Mouse (Mus musculus): ENCODE results near the gene Nadsyn1. TPM values are rescaled to one million over a fixed set of nuclear protein-coding genes. Genes with fewer than 3 reads are reported as not detected.

The Nadsyn1 gene
- polyA plus RNA-seq, 1 experiment = 13.5 TPM

GRCm38 (mm10) chr7:143756125-143757026, 66.3 kb downstream of the Nadsyn1 start, which contains the start of gene Osbpl5:
TSS of gene Osbpl5 (minus strand) at chr7:143756985.
- TF ChIP-seq CTCF (IDR thresholded peaks at IDR 0.05; ENCODE audit: extremely low read depth, insufficient read depth, insufficient read length, insufficient replicate concordance) = no peak
- no peak for TF ChIP-seq POLR2A (IDR thresholded peaks at IDR 0.05; ENCODE audit: low read depth, low read length)
- no peaks in the 10 kb centered on the region for H3K27me3 ChIP-seq (ENCODE audit: control insufficient read depth, insufficient read depth, low read length)
- peak within 1 kb of the TSS; percentile 71 for H3K4me3 ChIP-seq (ENCODE audit: extremely low read depth, insufficient read depth, insufficient read length)
- H3K36me3 ChIP-seq (ENCODE audit: control insufficient read depth, insufficient read depth, low read length) = no peaks in the 10 kb centered on the region
- DNase-seq (ENCODE audit: low read depth in 1 of 2, low spot score in 2 of 2) = no peak
- H3K4me1 ChIP-seq (ENCODE audit: control insufficient read depth, insufficient read depth, insufficient read length) = no peaks in the 10 kb centered on the region
- 19% methylated on average over 22 of the region's 22 CpGs for WGBS
- peak within 1 kb of the TSS; percentile 49 for H3K27ac ChIP-seq (ENCODE audit: insufficient read depth, low read length)

GRCm38 (mm10) chr7:143755357-143756124, 67.1 kb downstream of the Nadsyn1 start:
- Histone ChIP-seq H3K36me3 (ENCODE audit: control insufficient read depth, insufficient read depth, low read length) (no peaks in the 10 kb centered on the region), H3K4me3 (ENCODE audit: extremely low read depth, insufficient read depth, insufficient read length) (no peak overlapping the region), H3K27me3 (ENCODE audit: control insufficient read depth, insufficient read depth, low read length) (no peaks in the 10 kb centered on the region), H3K27ac (ENCODE audit: insufficient read depth, low read length) (no peak overlapping the region), H3K4me1 (ENCODE audit: control insufficient read depth, insufficient read depth, insufficient read length) (no peaks in the 10 kb centered on the region)
- 74% methylated on average over 9 of the region's 9 CpGs for WGBS
- TF ChIP-seq POLR2A (IDR thresholded peaks at IDR 0.05; ENCODE audit: low read depth, low read length) (no peak), CTCF (IDR thresholded peaks at IDR 0.05; ENCODE audit: extremely low read depth, insufficient read depth, insufficient read length, insufficient replicate concordance) (no peak)
- no peak for DNase-seq (ENCODE audit: low read depth in 1 of 2, low spot score in 2 of 2)

- peak; percentile 82; the same call in 1 of the 2 replicates for TF ChIP-seq CTCF (IDR thresholded peaks at IDR 0.05; ENCODE audit: extremely low read depth, insufficient read depth, insufficient read length, insufficient replicate concordance)
- TF ChIP-seq POLR2A (IDR thresholded peaks at IDR 0.05; ENCODE audit: low read depth, low read length) = no peak
- no peaks in the 10 kb centered on the region for H3K4me1 ChIP-seq (ENCODE audit: control insufficient read depth, insufficient read depth, insufficient read length)
- peak; percentile 27 to 61 for DNase-seq (ENCODE audit: low read depth in 1 of 2, low spot score in 2 of 2)
- no peaks in the 10 kb centered on the region for H3K36me3 ChIP-seq (ENCODE audit: control insufficient read depth, insufficient read depth, low read length)
- 56% methylated on average over 5 of the region's 5 CpGs for WGBS
- H3K27me3 ChIP-seq (ENCODE audit: control insufficient read depth, insufficient read depth, low read length) = no peaks in the 10 kb centered on the region
- no peak overlapping the region for H3K27ac ChIP-seq (ENCODE audit: insufficient read depth, low read length)
- H3K4me3 ChIP-seq (ENCODE audit: extremely low read depth, insufficient read depth, insufficient read length) = no peak overlapping the region
These were observed 68.5 kb downstream of the Nadsyn1 start for GRCm38 (mm10) chr7:143753990-143754715.

DNA sequence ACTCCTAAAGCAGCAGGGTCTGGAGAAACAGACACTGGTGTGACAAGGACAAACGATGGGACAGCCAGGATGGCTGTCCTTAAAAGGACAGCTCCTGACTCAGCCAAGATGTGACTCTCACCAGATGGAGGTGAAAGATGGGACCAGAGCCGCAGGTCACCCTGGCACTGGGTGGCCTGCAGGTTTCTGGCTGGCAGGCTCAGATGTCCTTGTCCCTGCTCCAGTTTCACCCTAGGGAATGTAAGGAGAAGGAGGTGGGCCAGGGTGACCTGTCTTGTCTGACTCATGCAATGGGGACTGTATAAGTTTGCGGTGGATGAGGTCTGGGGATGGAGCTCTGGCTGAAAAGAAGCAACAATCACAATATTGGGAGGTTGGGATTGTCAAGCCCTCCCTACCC, 70.0 kb downstream of the Nadsyn1 start:
- WGBS = 95% methylated on average over 3 of the region's 3 CpGs
- H3K4me1 ChIP-seq (ENCODE audit: control insufficient read depth, insufficient read depth, insufficient read length) = no peaks in the 10 kb centered on the region
- H3K27me3 ChIP-seq (ENCODE audit: control insufficient read depth, insufficient read depth, low read length) = no peaks in the 10 kb centered on the region
- no peak overlapping the region for H3K27ac ChIP-seq (ENCODE audit: insufficient read depth, low read length)
- DNase-seq (ENCODE audit: low read depth in 1 of 2, low spot score in 2 of 2) = no peak
- no peak overlapping the region for H3K4me3 ChIP-seq (ENCODE audit: extremely low read depth, insufficient read depth, insufficient read length)
- TF ChIP-seq CTCF (IDR thresholded peaks at IDR 0.05; ENCODE audit: extremely low read depth, insufficient read depth, insufficient read length, insufficient replicate concordance) (no peak), POLR2A (IDR thresholded peaks at IDR 0.05; ENCODE audit: low read depth, low read length) (no peak)
- H3K36me3 ChIP-seq (ENCODE audit: control insufficient read depth, insufficient read depth, low read length) = no peaks in the 10 kb centered on the region

GRCm38 (mm10) chr7:143752056-143752455, 70.6 kb downstream of the Nadsyn1 start:
- Histone ChIP-seq H3K4me1 (ENCODE audit: control insufficient read depth, insufficient read depth, insufficient read length) (no peaks in the 10 kb centered on the region), H3K27me3 (ENCODE audit: control insufficient read depth, insufficient read depth, low read length) (no peaks in the 10 kb centered on the region), H3K36me3 (ENCODE audit: control insufficient read depth, insufficient read depth, low read length) (no peaks in the 10 kb centered on the region), H3K27ac (ENCODE audit: insufficient read depth, low read length) (no peak overlapping the region), H3K4me3 (ENCODE audit: extremely low read depth, insufficient read depth, insufficient read length) (no peak overlapping the region)
- WGBS = 77% methylated on average over 4 of the region's 4 CpGs
- no peak for DNase-seq (ENCODE audit: low read depth in 1 of 2, low spot score in 2 of 2)
- TF ChIP-seq CTCF (IDR thresholded peaks at IDR 0.05; ENCODE audit: extremely low read depth, insufficient read depth, insufficient read length, insufficient replicate concordance) (no peak), POLR2A (IDR thresholded peaks at IDR 0.05; ENCODE audit: low read depth, low read length) (no peak)

GRCm38 (mm10) chr7:143751380-143751779, 71.3 kb downstream of the Nadsyn1 start:
- H3K4me3 ChIP-seq (ENCODE audit: extremely low read depth, insufficient read depth, insufficient read length) = no peak overlapping the region
- no peaks in the 10 kb centered on the region for H3K27me3 ChIP-seq (ENCODE audit: control insufficient read depth, insufficient read depth, low read length)
- H3K36me3 ChIP-seq (ENCODE audit: control insufficient read depth, insufficient read depth, low read length) = no peaks in the 10 kb centered on the region
- H3K4me1 ChIP-seq (ENCODE audit: control insufficient read depth, insufficient read depth, insufficient read length) = no peaks in the 10 kb centered on the region
- no peak for TF ChIP-seq CTCF (IDR thresholded peaks at IDR 0.05; ENCODE audit: extremely low read depth, insufficient read depth, insufficient read length, insufficient replicate concordance)
- no peak for TF ChIP-seq POLR2A (IDR thresholded peaks at IDR 0.05; ENCODE audit: low read depth, low read length)
- 77% methylated on average over 1 of the region's 1 CpGs for WGBS
- no peak overlapping the region for H3K27ac ChIP-seq (ENCODE audit: insufficient read depth, low read length)
- DNase-seq (ENCODE audit: low read depth in 1 of 2, low spot score in 2 of 2) = no peak
